Mouse (Mus musculus) WW6 (cell line): ENCODE measurements around the gene Vps51.
A peak's percentile ranks its signal among the peaks of the same experiment; 100 is the strongest.

Experiments
- DNase-seq: peaks from one replicate; pipeline ENCODE4 v3.0.0-alpha.2; 2013; ENCODE audit warnings: low read depth, low spot score

Vps51 gene

DNA sequence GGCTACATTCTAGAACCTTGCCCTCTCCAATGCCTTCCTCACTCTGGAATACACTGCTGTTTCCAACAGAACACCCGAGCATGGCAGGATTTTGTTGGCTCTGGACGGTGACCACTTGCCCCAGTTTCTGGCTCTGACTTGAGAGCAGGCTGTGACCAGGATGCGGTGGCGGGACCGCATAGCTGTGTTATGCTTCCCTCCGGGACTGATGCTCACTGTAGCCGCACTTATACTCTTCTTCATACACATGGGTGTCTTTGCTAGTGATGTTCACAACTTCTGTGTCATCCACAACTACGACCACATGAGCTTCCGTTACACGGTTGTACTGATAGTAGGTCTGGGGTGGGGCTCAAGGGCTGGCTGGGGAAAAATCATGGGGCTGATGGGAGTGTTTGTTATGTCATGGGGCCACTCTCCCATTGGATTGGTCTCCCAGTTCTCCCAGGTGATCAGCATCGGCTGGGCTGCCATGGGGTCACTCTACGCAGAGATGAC, 3.0 kb upstream of the Vps51 start, which contains the start of gene Tmem262:
TSS of gene Tmem262 (plus strand) at position 51 of the 498 bp plus-strand sequence.
- no peak for DNase-seq

DNA sequence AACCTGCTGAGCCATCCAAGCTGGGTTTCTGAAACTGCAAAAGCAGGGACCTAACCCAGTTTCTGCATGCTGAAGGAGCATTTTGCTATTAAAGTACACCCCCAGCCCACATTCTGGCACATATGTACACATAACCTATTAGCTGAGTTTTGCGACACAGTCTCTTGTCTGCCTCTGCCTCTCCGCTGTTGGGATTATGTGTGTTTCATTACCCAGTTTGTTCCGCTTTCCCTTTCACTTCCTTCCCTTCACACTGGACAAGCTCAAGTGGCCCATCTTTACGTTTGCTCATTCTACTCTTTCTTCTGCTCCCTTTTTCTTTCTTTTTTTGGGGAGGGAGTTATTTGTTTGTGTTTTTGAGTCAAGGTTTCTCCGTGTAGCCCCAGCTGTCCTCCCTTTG, 3.1 kb downstream of the Vps51 start:
- no peak for DNase-seq

DNA sequence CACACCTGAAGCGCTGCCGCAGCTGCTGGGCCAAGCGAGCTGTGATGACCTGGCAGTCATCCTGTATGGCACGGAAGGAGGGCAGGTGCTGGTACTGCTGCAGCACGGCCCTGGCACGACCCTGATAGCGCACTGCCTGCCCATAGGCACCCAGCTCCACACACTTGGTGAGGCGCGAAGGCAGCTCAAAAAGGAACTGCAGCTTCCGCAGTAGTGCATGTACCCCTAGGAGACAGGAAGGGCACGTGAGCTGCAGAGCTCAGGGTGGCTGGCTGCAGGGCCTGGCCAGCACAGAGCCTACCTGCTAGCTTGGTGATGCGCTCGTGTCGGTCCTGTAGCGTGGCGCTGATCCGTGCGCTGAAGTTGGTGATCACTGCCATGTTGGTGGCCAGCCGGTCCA, 5.8 kb downstream of the Vps51 start:
- no peak for DNase-seq

DNA sequence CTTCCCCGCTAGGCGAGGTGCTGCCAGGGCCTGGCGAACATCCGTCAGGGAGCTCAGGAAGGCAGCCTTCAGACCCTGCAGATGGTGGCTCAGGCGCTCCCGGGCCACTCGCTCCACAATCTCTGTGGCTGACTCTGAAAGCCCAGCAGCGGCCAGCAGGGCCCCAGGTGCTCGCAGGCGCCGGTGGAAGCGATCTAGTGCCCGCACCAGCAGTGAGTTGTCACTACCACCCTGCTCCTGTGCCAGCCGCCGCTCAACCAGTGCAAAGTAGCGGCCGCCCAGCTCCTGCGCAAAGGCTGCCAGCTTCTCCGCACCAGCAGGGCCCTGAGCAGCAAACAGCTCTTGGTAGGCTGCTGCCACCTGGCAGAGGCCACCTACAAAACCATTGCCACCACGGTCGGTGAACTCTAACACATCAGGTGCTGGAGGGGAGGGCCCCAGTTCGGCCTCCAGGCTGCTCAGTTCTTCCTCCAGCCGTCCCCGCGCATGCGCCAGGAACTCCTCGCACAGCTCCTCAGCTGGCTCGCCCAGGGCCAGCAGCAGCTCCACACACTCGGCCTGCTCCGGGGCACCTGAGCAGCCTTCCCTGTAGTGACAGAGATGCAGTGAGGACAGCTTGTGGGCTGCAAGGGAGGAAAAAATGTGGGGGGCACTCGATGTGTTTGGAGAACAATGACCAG, 6.3 kb downstream of the Vps51 start:
- no peak for DNase-seq

DNA sequence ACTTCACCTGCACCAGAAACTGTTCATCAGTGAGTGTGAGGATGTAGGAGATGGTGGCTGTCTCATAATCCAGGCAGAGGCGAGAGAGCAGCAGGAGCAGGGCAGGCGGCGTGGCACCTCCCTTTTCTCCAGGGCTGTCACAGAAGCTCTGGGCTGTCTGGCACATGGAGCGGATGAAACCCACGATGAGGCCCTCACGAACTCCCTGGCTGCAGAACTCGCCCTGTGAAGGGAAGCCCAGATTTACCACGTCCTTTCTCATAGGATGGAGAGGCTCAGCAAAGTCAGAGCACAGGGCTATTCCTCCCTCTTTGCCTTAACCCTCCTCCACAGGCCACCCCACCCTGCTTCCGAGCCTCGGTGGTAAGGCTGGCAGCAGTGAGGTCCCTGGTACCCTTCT, 7.2 kb downstream of the Vps51 start:
- no peak for DNase-seq

DNA sequence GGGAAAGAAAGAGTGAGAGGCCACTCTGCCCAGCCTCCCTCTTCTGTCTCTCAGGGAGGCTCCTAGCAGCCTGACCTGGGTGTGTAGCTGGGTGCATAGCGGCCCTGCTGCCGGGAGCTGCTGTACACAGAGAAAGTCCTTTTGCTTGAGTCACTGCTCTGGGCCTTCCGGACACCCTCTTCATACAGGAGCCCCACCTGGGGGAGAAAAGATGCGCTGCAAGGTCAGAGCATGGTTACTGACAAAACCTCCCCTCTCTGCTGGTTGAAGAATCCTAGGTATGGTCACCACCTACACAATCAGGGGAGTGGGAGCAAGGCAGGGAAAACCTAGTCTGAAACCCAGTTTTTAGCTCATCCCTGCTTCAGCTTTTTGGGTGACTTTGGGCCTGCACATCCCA, 8.1 kb downstream of the Vps51 start:
- DNase-seq, result no peak

DNA sequence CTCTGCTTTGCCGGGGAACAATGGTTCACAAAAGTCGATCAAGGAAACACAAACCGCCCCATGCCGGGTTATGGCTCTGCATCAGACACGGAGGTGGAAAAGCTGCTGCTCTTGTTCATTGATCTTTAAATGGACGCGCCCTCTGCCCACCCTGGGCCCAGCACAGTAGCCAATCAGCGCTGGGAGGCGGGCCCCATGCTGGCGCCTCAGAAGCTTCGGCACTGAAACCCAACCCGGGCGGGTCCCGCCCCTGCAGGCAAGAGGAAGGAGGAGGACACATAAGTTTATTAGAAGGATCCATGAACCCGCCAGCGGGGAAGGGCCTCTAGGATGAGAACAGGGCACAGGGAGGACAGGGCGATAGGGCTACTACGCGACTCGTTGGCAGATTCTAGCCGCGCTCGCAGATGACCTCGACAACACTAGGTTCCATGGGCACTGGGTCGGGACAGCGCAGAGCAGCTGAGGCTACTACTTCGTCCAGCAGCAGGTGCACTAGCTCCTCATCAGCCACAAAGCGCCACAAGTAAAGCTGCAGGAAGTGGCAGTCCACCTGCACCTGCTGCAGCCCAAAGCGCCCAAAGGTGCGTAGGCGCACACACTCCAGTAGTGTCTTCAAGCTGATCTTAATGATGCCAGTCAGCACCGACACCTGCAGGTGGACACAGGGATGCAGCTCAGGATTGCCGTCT, 9.2 kb downstream of the Vps51 start, which contains the start of gene Tm7sf2:
TSS of gene Tm7sf2 (minus strand) at position 650 of the 692 bp plus-strand sequence.
- peak; percentile 78 for DNase-seq

DNA sequence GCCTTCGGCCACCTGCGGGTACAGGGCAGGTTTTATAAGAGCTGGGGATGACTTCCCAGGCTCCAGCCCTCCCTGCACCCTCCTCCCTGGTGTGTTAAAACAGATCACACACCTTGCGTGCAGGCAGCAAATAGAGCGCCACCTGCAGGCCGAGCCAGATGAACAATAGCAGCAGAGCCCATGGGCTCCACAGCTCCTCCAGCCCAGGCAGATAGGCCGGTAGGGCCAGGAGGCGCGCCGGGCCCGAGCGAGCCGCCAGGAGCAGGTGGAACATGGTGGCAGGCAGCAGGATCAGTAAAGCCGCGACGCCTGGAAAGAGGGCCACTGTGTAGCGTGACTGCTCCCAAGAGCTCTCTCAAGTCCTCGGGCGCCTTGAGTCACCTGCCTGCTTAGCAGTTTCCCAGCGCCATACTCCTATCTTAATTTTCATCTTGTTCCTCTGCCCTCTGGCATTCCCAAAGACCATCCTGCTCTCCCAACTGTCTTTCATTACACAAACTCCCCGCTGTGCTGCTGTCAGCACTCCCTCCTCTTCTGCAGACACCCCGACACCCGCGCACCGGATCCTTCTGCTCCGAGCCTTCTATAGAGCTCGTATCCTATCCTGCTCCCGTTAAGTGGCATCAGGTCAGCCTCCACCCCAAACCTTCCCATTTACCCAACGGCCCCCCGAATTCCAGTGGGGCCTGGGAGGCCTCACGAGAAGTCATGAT, 9.9 kb downstream of the Vps51 start:
- peak; percentile 84 for DNase-seq

DNA sequence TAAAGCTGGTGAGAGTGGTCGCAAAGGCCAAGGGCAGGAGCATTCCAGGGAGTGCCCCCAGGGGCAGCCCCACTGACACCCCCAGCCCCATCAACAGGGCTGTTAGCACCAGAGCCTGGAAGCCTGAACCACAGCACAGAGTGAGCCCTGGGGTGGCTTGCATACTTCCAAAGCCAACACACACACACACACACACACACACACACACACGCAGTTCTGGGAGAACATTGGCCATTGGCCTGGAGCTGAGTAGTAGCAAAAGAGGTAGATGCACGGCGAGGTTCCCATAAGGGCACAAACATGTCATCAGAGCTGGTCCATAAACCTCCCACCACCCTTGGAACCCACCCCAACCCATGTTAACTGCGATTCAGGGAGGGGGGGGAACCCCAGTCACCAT, 10.5 kb downstream of the Vps51 start:
- DNase-seq, result no peak

DNA sequence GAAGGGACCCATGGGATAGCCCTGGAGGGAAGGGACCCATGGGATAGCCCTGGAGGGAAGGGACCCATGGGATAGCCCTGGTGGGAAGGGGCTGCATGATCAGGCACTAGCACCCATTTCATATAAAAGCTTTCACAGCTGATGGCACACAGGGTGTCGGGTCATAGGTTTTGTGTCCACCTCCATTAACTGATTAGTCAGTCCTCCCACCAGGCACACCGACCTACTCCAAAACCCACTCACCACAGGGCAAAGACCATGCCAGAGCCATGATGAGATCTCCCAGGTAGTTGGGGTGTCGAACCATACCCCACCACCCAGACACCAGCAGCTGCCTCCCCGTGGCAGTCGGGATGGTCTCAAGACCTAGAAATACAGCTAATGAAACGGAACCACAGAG, 13.9 kb downstream of the Vps51 start:
- DNase-seq, result no peak

DNA sequence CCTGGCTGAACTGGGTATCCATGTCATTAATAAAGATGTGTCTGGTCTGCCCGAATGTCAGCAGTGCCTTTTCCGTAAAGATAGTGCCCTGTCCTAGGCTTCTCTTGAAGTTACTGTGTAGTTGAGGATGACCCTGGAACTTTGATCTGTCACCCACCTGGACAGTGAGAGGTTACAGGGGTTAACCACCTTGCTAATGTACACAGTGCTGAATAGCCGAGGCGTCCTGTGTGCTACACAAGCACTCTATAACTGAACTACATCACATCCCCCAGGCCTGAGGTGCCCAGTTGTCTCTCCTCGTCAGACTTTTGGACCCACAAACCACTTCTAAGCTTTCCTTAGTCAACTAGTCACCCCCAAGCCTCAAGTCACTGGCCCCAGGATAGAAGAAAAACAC, 14.6 kb downstream of the Vps51 start:
- no peak for DNase-seq

DNA sequence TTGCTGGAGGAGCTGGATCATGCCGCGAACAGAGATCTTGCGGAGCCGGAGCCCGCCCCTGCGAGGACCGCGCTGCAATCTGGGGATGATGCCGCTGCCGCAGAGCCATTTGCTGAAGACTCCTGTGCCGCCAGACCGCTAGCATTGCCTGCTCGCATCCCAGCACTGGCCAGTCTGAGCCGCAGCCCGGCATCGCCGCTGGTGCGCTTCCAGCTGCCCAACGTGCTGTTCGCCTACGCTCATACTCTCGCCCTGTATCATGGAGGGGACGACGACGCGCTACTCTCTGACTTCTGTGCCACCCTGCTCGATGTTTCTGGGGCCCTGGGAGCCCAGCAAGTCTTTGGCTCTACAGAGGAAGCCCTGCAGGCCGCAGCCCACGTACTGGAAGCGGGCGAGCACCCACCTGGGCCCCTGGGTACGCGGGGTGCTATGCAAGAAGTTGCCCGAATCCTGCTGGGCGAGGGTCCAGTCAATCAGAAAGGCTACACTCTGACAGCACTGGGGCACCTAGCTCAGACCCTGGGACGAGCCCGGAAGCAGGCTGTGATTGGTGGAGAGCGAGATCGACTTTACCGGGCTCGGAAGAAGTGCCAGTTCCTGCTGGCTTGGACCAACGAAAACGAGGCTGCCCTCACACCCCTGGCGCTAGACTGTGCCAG, 15.3 kb downstream of the Vps51 start:
- no peak for DNase-seq

DNA sequence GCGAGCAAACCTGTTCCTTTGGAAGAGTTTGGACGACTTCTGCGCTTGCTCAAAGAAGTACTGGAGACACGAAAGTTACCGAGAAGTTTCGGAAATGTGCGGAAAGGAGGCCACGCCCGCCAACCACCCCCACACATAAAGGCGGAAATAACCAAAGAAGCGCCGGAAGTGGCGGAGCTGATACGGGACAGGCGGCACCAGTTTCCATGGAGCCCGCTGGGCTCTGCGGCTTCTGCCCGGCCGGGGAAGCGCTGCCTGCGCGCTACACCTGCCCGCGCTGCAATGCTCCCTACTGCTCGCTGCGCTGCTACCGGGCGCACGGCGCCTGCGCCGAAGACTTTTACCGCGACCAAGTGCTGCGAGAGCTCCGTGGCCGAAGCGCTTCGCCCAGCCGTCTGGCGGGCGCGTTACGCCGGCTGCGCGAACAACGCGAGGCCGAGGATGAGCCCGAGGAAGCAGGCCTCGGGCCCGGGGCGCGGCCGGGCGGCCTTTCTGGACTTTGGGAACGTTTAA, 16.0 kb downstream of the Vps51 start, which contains the start of gene Znhit2:
TSS of gene Znhit2 (plus strand) at position 172 of the 513 bp plus-strand sequence.
- peak; percentile 75 for DNase-seq

DNA sequence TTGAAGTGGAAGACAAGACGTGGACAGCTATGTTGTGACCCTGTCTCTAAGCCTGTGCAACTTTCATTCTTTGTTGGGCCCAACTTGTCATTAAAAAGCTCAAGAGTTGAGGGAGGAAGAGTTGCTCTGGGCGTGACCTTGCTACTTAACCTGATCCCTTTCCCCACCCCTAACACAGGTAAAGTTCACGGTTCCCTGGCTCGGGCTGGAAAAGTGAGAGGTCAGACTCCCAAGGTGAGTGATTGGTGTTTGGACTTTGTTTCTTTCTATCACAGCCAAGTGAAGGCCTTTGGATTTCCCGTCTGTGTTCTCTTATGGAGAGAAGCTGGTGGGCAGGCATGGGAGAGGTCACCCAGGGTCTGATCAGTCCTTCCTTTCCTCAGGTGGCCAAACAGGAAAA, 18.1 kb downstream of the Vps51 start:
- no peak for DNase-seq

DNA sequence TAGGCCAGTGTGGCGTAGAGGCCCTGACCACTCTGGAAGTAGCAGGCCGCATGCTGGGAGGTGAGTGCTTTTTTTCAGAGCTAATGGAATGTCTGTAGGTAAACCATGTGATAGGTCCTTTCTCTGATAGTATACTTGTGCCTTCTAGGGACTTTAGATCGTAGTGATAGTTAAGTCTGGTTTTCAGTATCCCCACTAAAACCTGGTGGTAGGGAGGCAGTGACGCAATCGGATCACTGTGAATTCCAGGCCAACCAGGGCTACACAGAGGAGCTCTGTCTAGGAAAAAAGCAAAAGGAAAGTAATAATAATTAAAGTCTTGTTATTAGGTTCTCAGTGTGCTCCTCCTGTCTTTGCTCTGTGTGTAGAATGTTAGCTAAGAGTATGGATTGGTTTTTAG, 18.5 kb downstream of the Vps51 start:
- no peak for DNase-seq

DNA sequence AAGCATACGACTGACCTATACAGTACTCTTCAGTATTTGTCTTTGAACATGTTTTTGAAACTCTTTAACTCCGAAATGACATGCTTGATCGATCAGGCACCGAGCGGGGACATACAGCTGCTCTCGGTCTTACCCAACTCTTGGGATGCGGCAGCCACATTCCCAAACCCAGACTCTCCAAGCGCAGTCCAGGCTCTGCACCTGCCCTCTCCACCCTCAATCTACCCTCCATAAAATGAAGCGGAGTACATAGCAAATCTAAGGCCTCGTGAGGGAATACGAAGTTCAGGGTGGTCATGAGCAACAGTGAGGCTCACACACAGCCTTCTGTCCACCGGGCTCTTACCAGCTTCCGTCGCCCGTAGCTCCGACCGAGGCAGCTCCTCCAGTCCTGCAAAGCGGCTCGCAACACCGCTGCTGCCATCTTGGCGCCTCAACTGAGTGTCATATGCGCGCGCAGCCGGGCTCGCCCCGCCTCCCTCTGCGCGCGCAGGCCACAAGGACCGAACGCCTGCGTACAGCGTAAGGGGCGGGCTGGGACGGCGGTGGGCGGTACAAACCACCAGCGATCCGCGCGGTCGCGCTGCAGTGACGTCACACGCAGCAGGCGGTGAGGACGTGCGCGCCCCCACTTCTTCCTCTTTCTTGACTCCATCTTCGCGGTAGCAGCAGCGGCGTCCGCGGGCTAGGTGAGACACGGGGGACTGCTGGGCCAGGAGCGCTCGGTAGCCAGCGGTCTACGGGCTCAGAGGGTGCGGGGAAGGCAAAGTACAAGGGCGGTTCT, 19.5 kb downstream of the Vps51 start, which contains the start of the genes Mrpl49 and Fau:
TSS of gene Mrpl49 (minus strand) at position 473 of the 784 bp plus-strand sequence.
TSS of gene Fau (plus strand) at position 532 of the 784 bp plus-strand sequence.
- peak; percentile 93 for DNase-seq

DNA sequence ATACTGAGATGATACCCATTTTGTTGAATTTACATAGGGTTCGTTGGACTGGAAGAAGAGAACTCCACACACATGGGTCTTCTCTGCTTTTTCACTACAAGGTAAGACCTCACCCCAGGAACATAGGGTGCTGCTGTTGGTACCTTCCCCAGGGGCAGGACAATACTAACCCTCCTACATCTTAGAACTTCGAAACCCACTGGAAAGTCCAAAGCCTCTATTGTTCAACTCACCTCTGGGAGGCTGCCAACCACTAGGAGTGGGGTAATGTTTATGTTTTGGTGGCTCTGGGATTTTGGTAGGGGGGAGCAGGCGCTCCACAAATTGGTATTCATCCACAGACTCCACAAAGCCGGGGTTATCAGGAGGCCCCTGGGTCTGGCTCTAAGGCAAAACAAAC, 20.3 kb downstream of the Vps51 start:
- no peak for DNase-seq

DNA sequence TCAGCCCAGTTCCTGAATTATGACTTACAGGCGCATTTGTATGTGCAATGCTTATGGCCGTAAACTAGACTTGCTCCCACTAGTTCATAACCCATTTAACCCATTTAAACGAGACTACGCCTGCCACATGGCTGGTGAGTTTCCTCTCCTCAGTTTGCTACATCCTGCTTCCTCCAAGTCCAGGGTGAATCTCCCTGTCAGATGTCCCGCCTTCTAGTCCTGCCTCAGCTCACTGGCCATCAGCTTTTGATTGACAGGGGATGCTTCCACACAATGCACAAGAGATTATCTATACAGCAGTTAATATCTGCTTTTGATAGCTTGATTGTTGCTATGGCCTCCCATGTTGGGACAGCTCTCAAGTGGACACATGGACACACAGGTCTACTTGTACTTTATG, 22.7 kb downstream of the Vps51 start:
- no peak for DNase-seq

DNA sequence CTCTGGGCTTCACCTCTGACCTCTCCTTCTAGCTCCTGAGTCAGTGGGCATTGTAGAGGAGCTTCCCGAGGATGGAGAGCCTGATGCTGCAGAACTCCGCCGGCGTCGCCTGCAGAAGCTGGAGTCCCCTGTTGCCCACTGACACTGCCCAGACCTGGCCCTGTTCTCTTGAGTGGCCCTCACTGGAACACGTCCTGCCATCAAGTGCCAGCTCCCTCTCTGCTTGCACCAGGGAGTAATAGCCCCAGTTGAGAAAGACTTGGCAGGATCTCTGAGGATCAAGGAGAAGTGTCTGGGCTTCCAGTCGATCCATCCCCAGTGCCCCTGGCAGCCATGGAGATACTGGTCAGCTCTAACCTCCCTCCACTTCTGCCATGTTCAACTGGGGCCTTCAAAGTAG, 24.5 kb downstream of the Vps51 start:
- no peak for DNase-seq

DNA sequence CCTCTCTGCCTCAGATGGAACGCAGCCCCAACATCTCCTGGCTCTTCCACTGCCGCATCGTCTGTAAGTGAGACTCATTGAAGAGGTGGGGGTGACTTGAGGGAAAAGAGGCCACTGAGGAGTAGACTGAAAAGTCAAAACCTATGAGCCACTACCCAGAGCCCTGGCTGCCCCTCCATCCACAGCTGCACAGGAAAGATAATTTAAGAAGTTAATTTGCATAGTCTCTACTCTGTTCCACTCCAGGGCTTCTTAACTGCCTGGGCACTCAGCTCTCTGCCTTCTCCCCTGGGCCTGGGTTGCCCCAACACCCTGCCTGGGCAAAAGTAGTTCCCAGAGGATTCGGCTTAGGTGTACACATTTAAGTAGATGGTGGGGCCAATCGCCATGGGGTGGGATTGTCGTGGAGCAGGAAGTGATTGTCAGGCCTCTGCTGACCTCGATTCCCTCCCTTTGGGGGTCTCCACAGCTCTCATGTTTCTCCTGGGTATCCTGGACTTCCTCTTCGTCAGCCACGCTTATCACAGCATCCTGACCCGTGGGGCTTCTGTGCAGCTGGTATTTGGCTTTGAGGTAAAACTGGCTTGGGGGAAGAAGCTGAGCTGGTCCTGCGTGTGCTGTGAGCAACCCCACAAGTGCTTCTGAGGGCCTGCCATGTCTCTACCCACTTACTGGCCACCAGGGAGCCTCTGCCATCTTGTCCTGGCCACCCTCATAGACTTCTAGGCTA, 28.2 kb downstream of the Vps51 start:
- no peak for DNase-seq
